Mouse (Mus musculus) R1 (cell line): ENCODE results near the gene Bmf.

Experiments used
- DNase-seq: peaks from one replicate; pipeline ENCODE4 v3.0.0-alpha.2; 2018; ENCODE audit warnings: low read depth, low spot score

The Bmf gene

DNA sequence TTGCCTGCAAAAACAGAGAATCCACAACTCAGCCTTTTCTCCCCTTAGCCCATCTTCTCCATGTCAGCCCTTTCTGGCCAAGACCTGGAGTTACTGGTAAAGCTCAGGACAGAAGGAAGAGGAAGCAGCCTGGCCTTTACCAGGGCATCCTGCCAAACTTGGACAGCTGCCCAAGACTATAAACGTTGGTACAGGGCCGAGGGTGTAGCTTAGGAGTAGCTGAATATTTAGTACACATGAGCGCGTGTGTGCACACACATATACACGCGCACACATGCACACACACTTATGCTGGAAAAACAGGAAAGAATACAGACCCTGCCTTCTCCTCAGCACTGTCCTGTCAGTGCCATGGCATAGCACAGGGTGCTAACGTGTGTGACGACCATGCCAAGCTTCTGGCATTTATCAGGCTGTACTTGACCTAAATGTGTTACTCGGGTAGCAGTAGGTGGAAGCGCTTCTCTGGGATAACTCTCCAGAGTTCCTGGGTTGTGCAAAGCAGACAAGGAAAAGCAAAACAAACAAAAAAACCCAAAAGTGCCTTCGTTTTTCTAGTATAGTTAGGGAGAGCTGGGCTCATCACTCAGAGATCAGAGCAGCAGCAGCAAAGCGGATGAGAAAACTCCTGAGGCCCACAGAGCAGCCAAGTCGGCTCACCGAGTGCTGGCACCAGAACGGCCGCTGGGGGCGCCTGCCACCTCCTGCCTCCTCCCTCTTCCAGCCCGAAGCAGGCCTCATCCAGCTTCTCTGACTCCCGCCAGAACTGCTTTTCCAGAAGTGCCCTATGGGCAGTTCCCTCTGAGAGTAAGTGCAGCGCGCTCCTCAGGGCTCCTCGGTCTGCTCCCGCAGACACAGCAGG lies 4.0 kb downstream of the Bmf start:
- DNase-seq, result peak; percentile 83

GRCm38 (mm10) chr2:118543893-118544799 lies 5.3 kb downstream of the Bmf start:
- peak; percentile 96 for DNase-seq

DNA sequence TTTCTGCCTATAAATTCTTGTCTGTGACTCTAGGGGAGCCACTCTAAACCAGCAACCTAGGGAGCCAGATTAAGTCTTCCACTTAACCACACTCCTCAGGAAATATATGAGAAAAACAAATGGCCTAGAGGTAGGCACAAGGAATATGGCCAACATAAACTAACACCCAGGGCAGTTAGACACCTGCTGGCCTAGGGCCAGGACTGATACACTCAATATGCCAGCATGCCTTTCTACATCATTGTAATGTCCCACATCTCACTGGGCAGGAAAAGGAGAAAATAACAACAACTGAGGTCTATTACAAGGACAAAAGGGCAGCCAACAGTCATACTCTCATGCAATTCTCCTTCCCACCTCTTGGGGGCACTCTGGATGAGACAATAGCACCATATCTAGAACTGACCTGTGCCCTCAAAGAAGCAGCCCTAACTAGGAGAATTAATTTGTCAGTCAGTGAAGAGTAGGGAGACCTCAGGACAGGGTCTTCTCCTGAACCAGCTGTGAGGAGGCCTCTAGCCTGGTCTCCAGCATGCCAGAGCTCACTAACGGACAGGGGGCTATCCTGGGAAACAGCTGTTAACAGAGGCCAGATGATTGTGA lies 6.4 kb downstream of the Bmf start:
- DNase-seq, result peak; percentile 54

DNA sequence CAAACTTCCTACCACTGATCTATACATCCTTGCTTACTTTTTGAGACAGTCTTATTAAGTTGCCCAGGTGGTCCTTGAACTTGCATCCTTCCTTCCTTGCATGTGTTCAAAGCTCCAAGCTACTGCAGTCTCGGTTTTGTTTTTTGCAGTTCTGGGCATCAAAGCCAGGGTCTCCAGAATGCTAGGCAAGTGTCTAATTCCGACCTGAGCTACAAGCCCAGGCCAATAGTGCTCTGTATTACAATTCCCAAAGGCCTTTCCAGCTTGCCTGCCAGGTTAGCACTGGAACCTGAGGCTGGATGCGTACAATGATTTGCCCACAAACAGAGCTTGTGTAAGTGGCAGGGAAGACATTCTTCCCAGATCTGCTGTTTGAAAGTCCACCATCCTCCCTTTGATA lies 7.8 kb downstream of the Bmf start:
- no peak for DNase-seq

DNA sequence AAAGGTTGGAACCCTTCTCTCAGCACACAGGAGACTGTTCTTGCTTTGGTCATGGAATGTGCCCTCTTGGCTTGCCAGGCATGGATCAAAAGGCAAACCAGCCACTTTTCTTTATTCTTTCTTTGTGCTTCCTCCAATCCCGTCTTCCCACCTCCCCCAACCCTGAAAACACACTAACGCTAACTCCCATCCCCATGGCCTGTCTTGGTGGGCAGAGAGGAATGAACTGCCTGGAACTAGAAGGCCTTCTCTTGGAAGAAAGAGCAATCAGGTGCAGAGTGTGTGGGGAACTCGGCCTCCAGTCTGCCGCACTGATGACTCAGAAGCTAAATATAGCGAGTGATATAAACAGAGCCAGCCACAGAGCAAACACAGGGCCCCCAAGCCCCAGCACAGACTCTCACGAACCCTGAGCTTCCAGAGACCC lies 8.8 kb downstream of the Bmf start:
- no peak for DNase-seq

GRCm38 (mm10) chr2:118539881-118540516 lies 9.5 kb downstream of the Bmf start:
- DNase-seq, result no peak

- no peak for DNase-seq
These were observed 10.4 kb downstream of the Bmf start for GRCm38 (mm10) chr2:118539040-118539439.

DNA sequence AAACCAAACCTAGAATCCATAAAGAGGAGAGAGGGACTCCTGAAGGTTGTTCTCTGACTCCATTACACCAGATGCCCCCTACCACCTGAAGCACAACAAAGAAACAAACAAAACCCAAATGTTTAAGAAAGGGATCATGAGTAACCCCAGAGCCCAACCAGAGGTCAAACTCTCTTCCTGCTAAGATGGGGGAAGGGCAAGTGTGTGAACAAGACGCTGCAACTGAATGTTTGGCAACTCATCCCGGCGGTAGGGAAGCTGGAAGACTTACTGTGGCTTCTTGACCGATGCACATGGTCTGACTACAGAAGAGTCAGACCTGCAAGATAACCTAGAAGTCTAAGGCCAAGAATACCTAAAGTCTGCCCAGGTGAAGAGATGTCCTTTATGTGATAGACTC lies 12.3 kb downstream of the Bmf start:
- DNase-seq, result peak; percentile 77

- no peak for DNase-seq
These were observed 12.9 kb downstream of the Bmf start for GRCm38 (mm10) chr2:118536553-118536952.

DNA sequence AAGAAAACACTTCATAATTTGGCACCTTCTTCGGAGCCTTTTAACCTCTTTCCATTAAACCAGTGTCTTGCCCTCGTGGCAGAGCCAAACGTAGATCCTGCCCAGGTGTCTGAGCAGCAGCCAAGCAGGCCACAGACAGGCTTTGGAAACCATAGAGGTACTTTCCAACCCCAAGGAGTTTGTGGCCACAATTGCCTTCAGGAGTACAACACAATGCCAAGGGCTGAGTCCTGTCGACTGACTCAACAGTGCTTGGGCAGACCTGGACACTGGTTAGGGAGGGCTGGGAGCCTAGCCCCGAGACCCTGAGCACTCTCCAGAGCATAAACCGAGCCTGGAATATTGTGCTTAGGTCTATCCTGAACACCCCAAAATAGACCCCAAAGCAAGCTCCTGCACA lies 13.4 kb downstream of the Bmf start:
- no peak for DNase-seq

GRCm38 (mm10) chr2:118533969-118534368 lies 15.5 kb downstream of the Bmf start:
- DNase-seq, result no peak

GRCm38 (mm10) chr2:118532855-118533675 lies 16.4 kb downstream of the Bmf start:
- DNase-seq, result peak; percentile 47

- no peak for DNase-seq
These were observed 17.1 kb downstream of the Bmf start for GRCm38 (mm10) chr2:118532401-118532800.

GRCm38 (mm10) chr2:118529466-118530181 lies 19.9 kb downstream of the Bmf start:
- no peak for DNase-seq

GRCm38 (mm10) chr2:118526545-118526944 lies 22.9 kb downstream of the Bmf start:
- no peak for DNase-seq

GRCm38 (mm10) chr2:118524811-118525210 lies 24.7 kb downstream of the Bmf start:
- no peak for DNase-seq

DNA sequence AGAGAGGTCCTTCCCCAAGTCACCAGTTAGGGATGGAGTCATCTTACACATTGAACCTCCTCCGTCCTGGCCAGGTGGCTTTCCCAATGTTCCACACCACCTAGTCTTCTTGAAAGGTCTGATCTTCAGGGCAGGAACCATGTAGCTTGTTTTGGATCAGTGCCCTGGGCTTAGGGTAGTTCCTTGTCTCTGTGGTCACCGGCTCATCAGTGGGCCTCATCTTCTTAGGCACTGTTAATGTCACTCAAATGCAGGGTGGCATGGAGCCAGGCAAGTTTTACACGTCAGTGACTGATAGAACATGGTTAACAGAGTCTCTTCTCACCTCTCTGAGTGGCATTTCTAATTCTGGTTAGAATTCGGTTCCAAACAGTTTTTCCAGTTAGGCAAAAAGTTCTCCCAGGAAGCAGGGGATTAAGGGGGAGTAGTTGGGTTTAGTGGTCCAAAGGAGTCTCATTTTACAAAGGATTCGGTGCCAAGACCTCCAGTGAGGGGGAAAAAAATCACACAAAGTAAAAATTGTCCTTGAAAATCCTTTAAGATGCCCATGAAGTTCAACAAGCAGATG lies 26.2 kb downstream of the Bmf start:
- DNase-seq, result no peak

DNA sequence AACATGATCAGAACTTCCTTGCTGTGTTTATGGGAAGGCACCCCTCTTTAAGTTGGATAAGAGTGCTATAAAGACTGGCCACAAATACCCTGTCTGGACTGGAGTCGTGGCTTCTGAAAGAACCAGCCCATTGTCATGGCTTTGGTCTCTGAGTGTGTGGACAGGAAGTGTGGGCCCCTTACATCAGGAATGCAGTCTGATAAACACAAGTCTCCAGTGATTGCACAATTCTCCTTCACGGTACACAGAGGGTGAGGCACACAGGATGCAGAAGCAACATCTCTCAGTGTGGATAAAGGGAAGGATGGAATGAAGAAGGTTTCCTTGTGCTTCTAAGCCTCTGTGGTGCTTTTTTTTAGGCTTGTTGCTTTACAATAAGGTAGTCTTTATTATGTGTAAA lies 27.2 kb downstream of the Bmf start:
- DNase-seq, result no peak

- DNase-seq, result no peak
These were observed 29.2 kb downstream of the Bmf start for GRCm38 (mm10) chr2:118520042-118520933.
